Mouse (Mus musculus): ENCODE results near the gene Mthfd1. TPM values are rescaled to one million over a fixed set of nuclear protein-coding genes. Genes with fewer than 3 reads are reported as not detected.

The Mthfd1 gene
- total RNA-seq, 1 experiment = 182 TPM

- TF ChIP-seq HCFC1 (IDR thresholded peaks at IDR 0.05; ENCODE audit: borderline replicate concordance, insufficient read depth, low read length) (no peak), ZC3H11A (IDR thresholded peaks at IDR 0.05; ENCODE audit: borderline replicate concordance, low read depth, low read length) (no peak), CHD2 (IDR thresholded peaks at IDR 0.05; ENCODE audit: low read depth, low read length) (no peak), MAFK (IDR thresholded peaks at IDR 0.05; ENCODE audit: insufficient read depth, low read depth, low read length) (no peak), ZNF384 (IDR thresholded peaks at IDR 0.05; ENCODE audit: low read depth, low read length) (no peak)
- in situ Hi-C loops (cut with MboI; ENCODE audit: low sequenced_read_pairs in 2 of 2, unreplicated experiment in 2 of 2) = no loop called here
- H3K36me3 ChIP-seq (ENCODE audit: control insufficient read depth, insufficient read depth, low read length, poor library complexity, severe bottlenecking) = peaks cover 41% of the 10 kb centered on the region
- no peak overlapping the region for H3K4me3 ChIP-seq (ENCODE audit: insufficient read depth in 1 of 2, low read depth in 1 of 2, low read length in 2 of 2, poor library complexity in 1 of 2, severe bottlenecking in 1 of 2)
- H3K4me1 ChIP-seq (ENCODE audit: control insufficient read depth in 2 of 2, insufficient read depth in 2 of 2, low read length in 2 of 2, poor library complexity in 1 of 2) = peaks cover 0 to 10% of the 10 kb centered on the region in 2 experiments; a peak in 2 of 4 replicates
- H3K27ac ChIP-seq (ENCODE audit: insufficient read depth, low read depth, low read length, poor library complexity, severe bottlenecking) = no peak overlapping the region
- 0 out of 2 replicates have a peak overlapping the region, but pooled peaks have one; percentile 4 for H3K9ac ChIP-seq (ENCODE audit: insufficient read depth, low read depth, low read length, poor library complexity, severe bottlenecking)
- no peaks in the 10 kb centered on the region for H3K9me3 ChIP-seq (ENCODE audit: control insufficient read depth, insufficient read depth, low read depth, low read length)
- no peak for DNase-seq (ENCODE audit: low read depth, low spot score)
These were observed 14.1 kb downstream of the Mthfd1 start for GRCm38 (mm10) chr12:76269196-76269595.

DNA sequence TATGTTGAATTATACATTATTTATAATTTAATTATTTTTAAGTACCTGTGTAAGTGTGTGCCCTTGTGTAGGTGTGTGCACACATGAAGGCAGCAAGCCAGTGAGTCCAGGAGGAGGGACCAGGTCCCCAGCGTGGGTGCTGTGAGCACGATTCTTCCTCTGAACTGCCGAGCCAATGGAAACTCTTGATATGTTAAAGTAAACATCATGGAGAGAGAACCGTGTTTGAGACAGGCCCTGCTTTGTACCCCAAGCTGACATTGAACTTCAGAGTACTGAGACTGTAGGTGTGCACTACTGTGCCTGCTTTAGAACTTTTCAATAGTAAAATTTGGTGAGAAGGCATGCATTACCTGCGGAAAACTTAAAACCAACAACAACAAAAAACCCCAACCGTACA lies 16.4 kb downstream of the Mthfd1 start:
- peaks cover 43% of the 10 kb centered on the region for H3K36me3 ChIP-seq (ENCODE audit: control insufficient read depth, insufficient read depth, low read length, poor library complexity, severe bottlenecking)
- no peak overlapping the region for H3K27ac ChIP-seq (ENCODE audit: insufficient read depth, low read depth, low read length, poor library complexity, severe bottlenecking)
- no peak for TF ChIP-seq ZNF384 (IDR thresholded peaks at IDR 0.05; ENCODE audit: low read depth, low read length)
- TF ChIP-seq CHD2 (IDR thresholded peaks at IDR 0.05; ENCODE audit: low read depth, low read length) = no peak
- TF ChIP-seq MAFK (IDR thresholded peaks at IDR 0.05; ENCODE audit: insufficient read depth, low read depth, low read length) = no peak
- TF ChIP-seq HCFC1 (IDR thresholded peaks at IDR 0.05; ENCODE audit: borderline replicate concordance, insufficient read depth, low read length) = no peak
- no peak for TF ChIP-seq ZC3H11A (IDR thresholded peaks at IDR 0.05; ENCODE audit: borderline replicate concordance, low read depth, low read length)
- no peak overlapping the region for H3K4me3 ChIP-seq (ENCODE audit: insufficient read depth in 1 of 2, low read depth in 1 of 2, low read length in 2 of 2, poor library complexity in 1 of 2, severe bottlenecking in 1 of 2)
- peaks cover 0 to 10% of the 10 kb centered on the region in 2 experiments; a peak in 1 of 4 replicates for H3K4me1 ChIP-seq (ENCODE audit: control insufficient read depth in 2 of 2, insufficient read depth in 2 of 2, low read length in 2 of 2, poor library complexity in 1 of 2)
- no peaks in the 10 kb centered on the region for H3K9me3 ChIP-seq (ENCODE audit: control insufficient read depth, insufficient read depth, low read depth, low read length)
- no peak overlapping the region for H3K9ac ChIP-seq (ENCODE audit: insufficient read depth, low read depth, low read length, poor library complexity, severe bottlenecking)
- in situ Hi-C loops (cut with MboI; ENCODE audit: low sequenced_read_pairs in 2 of 2, unreplicated experiment in 2 of 2) = no loop called here
- no peak for DNase-seq (ENCODE audit: low read depth, low spot score)

DNA sequence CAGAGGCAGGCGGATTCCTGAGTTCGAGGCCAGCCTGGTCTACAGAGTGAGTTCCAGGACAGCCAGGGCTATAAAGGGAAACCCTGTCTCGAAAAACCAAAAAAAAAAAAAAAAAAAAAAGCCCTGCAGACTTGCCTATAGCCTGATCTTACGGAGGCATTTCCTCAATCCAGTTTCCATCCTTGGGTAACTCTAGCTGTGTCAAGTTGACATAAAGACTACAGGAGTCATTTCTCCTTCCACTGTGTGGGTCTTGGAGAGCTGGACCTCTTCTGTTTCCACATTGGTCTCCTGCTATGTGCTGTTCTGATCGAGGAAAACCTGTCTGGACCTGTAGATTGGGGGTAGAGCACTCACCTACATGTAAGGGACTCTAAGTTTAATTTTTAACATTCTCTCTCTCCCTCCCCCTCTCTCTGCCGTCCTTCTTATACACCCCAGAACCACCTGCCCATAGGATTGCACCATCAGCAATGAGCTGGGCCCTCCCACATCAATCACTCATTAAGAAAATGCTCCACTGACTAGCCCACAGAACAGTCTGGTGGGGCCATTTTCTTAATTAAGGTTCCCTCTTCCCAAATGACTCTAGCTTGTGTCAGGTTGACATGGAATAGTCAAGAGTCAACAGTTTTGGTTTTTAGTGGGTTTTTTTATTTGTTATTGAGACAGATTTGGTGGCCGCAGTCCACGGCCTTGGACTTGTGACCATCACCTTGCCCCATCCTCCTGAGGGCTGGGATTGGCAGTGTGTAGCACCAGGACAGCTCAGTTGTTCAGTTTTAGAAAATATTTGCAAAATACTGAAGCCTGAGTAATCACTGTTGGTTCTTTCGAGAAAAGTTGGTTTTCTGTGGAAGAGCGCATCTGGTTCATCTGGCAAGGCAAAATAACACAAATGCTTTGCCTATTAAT lies 17.8 kb downstream of the Mthfd1 start:
- Histone ChIP-seq H3K9me3 (ENCODE audit: control insufficient read depth, insufficient read depth, low read depth, low read length) (no peaks in the 10 kb centered on the region), H3K36me3 (ENCODE audit: control insufficient read depth, insufficient read depth, low read length, poor library complexity, severe bottlenecking) (peaks cover 46% of the 10 kb centered on the region), H3K27ac (ENCODE audit: insufficient read depth, low read depth, low read length, poor library complexity, severe bottlenecking) (no peak overlapping the region), H3K9ac (ENCODE audit: insufficient read depth, low read depth, low read length, poor library complexity, severe bottlenecking) (no peak overlapping the region), H3K4me3 (ENCODE audit: insufficient read depth in 1 of 2, low read depth in 1 of 2, low read length in 2 of 2, poor library complexity in 1 of 2, severe bottlenecking in 1 of 2) (no peak overlapping the region), H3K4me1 (ENCODE audit: control insufficient read depth in 2 of 2, insufficient read depth in 2 of 2, low read length in 2 of 2, poor library complexity in 1 of 2) (peaks cover 0 to 6% of the 10 kb centered on the region in 2 experiments; a peak in 1 of 4 replicates)
- no peak for TF ChIP-seq HCFC1 (IDR thresholded peaks at IDR 0.05; ENCODE audit: borderline replicate concordance, insufficient read depth, low read length)
- 0 out of 2 replicates have a peak, but pooled peaks have one; percentile 19 for TF ChIP-seq ZNF384 (IDR thresholded peaks at IDR 0.05; ENCODE audit: low read depth, low read length)
- in situ Hi-C loops (cut with MboI; ENCODE audit: low sequenced_read_pairs in 2 of 2, unreplicated experiment in 2 of 2) = no loop called here
- no peak for DNase-seq (ENCODE audit: low read depth, low spot score)

DNA sequence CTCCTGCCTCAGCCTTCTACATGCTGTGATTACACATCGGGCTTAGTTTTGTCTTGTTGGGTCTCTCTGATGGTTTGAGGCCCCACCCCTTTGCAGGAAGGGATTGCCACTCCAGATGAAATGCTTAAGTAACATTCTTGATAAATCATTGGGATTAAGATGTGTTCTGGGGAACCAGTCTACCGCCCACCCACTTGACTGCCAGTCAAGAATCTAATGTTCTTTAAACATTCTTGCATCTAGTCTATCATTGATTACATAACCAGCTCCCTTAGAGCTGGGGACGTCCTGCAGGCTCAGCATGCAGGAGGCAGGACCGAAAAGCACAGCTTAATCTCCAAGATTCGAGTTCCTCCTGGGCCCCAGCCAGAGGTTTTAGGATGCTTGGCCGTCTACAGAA lies 23.1 kb downstream of the Mthfd1 start:
- no peak overlapping the region for H3K27ac ChIP-seq (ENCODE audit: insufficient read depth, low read depth, low read length, poor library complexity, severe bottlenecking)
- no peak overlapping the region for H3K9ac ChIP-seq (ENCODE audit: insufficient read depth, low read depth, low read length, poor library complexity, severe bottlenecking)
- H3K4me1 ChIP-seq (ENCODE audit: control insufficient read depth in 2 of 2, insufficient read depth in 2 of 2, low read length in 2 of 2, poor library complexity in 1 of 2) = no peaks in the 10 kb centered on the region
- DNase-seq (ENCODE audit: low read depth, low spot score) = no peak
- peaks cover 54% of the 10 kb centered on the region for H3K36me3 ChIP-seq (ENCODE audit: control insufficient read depth, insufficient read depth, low read length, poor library complexity, severe bottlenecking)
- no peaks in the 10 kb centered on the region for H3K9me3 ChIP-seq (ENCODE audit: control insufficient read depth, insufficient read depth, low read depth, low read length)
- in situ Hi-C loops (cut with MboI; ENCODE audit: low sequenced_read_pairs in 2 of 2, unreplicated experiment in 2 of 2) = no loop called here
- H3K4me3 ChIP-seq (ENCODE audit: insufficient read depth in 1 of 2, low read depth in 1 of 2, low read length in 2 of 2, poor library complexity in 1 of 2, severe bottlenecking in 1 of 2) = no peak overlapping the region
- no peak for TF ChIP-seq CHD2 (IDR thresholded peaks at IDR 0.05; ENCODE audit: low read depth, low read length)
- TF ChIP-seq ZC3H11A (IDR thresholded peaks at IDR 0.05; ENCODE audit: borderline replicate concordance, low read depth, low read length) = no peak
- no peak for TF ChIP-seq HCFC1 (IDR thresholded peaks at IDR 0.05; ENCODE audit: borderline replicate concordance, insufficient read depth, low read length)
- TF ChIP-seq MAFK (IDR thresholded peaks at IDR 0.05; ENCODE audit: insufficient read depth, low read depth, low read length) = no peak

Data from ES-E14 (cell line).